Mouse (Mus musculus): ENCODE measurements at regions not wholly inside any gene's neighbourhood (a gene's known extent, or its start where the extent isn't known, plus 50 kb on each side); places are given as distances from the start of the nearest gene placed in this dataset.

DNA sequence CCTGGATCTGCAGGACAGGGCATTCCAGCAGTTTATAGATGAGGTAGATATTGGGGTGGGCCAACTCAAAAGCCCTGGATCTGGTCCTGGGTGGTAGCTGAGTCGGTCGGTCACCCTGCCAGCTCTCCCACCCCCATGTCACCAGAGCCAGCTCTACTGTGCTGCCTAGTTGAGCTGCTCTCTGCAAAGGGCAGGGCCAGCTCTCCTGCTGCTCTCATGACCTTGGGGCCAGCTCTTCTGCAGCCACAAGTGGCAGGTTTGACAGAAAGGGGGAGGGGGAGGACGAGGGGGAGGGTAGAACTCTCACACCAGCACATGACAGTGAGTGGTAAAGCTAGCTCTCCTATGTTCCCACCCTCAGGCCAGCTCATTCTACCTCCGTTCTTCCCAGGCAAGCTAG lies 584.3 kb downstream of the Slc4a3 start:
- no peak for DNase-seq

DNA sequence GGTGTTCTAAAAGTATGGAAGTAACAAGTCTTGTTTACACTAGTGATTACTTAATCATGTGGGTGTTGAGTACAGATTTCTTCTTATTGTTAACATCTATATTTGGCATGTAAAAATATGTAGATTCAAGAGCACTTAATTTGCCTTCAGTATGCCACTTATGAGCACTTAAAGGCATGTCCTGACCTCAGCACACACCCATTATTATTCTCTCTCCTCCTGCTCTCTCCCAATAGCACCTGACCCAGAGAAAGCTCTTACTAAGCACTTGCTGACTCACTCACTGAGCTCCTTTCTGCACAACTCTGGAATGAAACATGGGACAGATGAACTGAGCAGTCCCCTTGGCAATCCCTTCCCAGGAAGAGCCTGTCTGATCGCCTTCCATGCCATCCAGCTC lies 590.7 kb downstream of the Slc4a3 start:
- DNase-seq: no peak

DNA sequence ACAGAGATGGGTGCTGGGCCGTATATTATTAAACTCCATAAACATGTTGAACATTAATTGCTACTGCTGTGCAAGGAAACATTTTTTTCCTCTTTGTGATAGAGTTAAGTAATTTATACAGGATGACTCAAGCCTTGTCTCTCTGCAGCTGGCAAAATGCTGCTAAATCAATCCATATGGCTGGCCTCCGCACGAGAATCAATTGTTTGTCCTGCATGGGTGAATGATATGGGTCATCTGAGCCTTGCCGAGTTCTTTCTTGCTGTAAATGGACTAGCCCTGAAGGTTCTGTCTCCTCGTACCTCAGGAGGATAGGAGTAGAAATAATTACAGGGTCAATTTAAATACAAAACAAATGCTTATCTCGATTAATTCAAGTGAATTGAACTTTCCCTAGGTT lies 591.6 kb downstream of the Slc4a3 start:
- no peak for DNase-seq

DNA sequence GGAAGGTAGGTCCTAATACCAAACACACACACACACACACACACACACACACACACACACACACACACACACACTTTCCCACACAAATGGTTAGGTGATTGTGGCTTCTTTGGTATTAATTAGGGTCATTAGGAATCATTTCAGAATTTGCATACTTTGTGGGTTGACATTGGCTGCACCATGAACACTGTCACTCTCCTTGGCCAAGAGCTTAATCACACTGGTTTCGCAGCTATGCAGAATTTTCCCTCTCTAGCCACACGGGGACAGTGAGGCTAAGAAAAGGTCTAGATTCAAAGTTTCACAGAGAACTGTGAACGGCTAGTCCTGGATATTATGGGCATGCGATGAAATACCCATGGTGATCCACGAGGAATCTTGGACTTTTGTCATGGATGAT lies 597.5 kb downstream of the Slc4a3 start:
- no peak for DNase-seq

DNA sequence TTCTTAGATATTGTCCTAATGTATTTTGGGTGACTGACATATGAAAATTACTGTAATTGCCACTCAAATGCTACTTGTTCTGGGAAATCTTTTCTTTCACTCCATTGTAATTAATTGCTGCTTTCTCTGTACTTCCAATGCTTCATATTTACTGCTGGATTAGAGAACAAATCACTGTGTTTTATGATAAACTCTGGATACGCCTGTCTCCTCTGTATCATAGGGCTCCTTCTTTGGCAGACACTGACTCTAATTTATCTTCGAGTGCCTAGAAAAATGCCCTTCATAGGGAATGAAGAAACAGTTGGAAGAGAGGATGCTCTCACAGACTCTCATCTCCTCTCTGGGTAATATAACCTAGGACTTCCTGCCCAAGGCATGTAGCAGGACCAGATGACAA lies 602.9 kb downstream of the Slc4a3 start:
- no peak for DNase-seq

DNA sequence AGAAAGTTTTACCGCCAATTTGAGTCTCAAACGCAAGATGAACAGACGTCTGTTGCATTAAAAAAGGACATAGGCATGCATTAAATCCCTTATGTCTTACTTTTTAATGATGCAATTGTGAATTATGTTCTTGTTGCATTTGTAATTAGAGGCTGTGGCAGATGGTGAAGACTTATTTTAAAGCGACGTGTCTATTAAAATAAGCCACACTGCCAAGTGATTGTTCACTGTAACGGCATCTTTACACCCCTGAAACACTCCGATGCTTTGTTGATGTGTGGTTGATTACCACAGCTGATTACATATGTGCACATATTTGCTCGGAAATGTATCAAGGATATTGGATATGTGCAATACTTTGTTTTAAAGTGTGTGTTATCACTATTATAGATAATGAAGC lies 610.2 kb downstream of the Slc4a3 start:
- DNase-seq: no peak

DNA sequence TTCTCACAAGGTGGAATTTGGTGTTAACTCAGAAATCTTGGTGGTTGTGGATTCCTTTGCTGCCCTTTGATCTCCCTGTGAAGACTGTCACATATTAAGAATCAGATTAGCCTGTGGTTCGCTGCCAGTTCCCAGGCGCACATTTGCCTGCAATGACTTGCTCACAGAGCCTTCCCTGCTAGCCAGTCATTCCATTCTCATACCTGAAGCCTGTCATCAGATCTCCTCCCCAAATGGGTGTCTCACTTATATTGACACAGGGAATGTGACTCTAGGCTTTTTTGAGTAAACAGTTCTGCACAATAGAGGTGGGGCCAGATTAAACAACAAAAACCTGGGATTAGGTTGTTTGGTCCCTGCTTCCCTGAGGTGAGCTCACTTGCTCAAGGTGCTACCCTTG lies 621.4 kb downstream of the Slc4a3 start:
- DNase-seq: no peak

DNA sequence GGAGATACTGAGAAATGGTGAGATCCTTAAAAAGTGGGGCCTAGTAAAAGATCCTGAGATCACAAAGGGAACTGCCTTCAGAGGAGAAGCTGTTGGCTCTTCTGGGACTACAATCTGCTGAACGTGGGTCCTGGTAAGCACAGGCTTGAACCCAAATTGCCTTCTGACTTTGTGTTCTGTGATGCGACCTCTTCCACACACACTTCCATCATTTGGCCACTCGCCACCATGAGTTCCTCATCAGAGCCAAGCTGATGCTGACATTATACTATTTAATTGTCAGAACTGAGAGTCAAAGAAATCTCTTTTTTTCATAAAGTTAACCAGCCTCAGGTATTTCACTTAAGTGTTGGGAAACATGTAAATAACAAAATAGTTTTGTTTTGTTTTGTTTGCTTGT lies 635.1 kb downstream of the Slc4a3 start:
- no peak for DNase-seq

DNA sequence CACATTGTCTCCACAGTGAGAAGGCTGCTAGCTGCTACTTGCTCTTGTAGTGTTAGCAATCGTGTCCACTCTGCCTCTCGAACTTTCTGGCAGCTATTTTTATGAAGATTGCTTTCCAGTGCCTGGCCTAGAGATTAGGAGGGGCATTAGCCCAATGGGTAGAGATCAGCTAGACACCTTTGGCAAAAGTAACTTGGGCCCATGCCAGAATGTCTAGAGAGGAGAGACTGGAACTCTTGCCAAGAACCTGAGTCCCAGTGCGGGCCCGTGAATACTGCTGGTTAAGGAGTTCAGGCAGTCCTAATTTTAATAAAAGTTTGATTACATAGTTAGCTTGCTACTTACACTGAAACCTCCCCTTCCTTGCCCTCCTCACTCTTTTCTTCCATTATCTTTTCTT lies 648.8 kb downstream of the Slc4a3 start:
- no peak for DNase-seq

DNA sequence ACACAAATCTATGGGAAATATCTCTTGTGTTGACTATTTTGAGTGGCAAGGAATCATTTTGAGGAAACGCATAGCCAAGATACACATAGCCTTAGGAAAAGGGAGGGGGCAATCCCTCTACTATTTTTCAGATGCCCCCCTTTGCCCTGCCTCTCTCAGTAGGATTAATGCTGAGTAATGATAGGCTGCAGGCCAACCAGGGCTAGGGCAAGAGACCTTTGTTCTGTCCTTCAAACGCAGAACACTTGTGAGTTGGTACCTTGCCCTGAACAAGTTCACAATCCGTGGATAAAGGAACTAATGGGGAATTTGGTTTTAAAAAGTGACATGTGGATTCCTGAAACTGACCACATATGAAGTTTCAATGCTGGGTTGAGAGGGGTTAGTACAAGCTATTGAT lies 651.6 kb downstream of the Slc4a3 start:
- DNase-seq: no peak

DNA sequence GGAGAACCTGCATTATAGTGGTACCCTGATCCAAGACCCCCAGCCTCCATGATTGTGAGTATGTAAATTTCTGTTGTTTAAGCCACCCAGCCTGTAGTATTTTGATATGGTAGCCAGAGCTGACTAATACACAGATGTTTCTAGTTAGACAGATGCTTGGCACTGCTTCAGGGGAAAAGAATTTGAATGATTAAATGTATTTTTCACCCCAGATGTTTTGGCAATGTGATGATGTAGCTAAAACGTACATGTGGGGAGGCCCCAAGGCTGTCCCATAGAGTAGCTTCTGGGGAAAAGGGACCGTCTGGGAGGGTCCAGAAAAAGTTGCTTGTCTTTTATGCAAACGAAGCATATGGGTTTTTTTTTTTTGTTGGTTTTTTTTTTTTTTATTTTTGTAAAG lies 654.8 kb downstream of the Slc4a3 start:
- no peak for DNase-seq

DNA sequence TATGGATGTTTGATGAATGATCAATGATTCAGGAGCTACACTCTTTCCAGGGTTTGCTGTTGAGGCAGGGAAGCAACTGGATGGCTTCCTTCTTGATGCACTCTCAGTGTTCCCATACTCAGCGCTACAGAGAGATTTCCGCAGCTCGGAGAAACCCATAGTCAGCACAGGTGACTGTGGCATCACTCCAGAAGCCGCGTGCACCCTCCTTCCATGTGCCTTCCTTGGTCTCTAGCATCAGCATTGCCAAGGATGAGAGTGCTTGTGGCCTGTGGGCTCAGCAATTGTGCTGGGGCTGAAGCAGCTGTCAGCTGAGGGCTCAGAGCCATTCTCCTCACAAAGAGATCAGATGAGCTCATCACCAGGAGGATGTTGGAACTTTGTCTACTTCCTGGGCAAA lies 666.4 kb downstream of the Slc4a3 start:
- DNase-seq: no peak

DNA sequence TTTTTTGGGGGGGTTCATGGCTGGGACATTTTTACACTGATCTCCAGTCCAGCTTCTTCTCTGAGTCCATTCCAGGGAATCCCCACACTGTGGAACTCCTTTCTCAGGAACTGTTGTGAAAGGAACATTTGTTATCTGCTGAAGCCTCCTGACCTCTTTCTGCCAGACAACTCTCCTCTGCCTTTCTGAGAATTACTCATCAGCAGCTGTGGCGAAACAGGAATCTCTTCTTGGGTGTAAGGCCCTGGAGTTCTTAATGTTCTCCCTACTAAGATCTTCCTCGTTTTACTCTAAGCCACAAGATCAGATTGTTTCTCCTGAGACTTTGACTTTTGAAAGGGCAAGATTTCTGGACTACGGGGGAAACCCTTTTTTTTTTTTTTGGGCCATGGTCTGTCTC lies 698.7 kb downstream of the Slc4a3 start:
- DNase-seq: no peak

DNA sequence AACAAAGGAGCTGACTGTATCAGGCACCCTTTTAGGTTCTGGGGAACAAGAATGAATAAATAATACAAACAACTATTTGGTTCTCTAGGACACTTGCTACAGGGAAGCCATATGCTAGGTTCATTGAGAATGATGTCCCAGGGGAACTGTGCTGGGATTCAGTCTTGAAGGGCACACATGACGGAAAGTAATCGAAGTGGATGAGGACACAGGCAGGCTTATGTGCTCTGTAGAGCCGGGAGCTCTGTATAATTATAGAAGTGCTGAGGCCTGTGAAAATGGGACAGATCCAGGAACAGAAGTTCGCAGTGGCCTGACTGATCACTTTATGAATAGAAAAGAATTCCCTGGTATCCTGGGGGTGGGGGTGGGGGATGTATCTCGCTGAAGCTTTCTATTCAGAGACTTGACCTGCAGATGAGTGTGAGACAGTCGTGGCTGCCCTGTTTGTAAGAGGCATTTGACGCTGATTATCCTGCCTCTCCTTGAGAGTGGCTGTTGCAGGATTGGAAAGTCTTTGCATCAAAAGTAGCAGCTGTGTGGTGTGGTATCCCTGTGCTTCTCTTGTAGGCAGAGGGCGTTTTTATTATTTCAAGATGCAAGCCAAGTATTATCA lies 700.2 kb downstream of the Slc4a3 start:
- no peak for DNase-seq

DNA sequence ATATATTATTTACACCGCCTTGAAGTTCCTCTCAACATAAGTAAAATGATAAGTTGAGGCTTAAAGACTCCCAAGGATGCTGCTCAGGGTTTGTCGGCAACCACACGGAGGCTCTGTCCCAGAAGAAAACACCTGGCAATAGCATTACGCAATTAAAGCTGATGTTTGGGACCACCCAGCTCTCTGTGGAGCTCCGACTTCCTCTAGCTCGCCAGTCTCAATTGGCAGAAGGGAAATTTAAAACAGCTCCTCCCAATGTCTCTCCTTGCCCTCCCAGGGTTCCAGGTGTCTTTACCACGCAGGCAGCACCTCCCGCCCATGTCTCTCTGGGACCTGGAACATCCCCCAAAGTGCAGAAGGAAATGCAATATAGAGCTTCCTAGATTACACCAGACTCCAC lies 701.1 kb downstream of the Slc4a3 start:
- no peak for DNase-seq

DNA sequence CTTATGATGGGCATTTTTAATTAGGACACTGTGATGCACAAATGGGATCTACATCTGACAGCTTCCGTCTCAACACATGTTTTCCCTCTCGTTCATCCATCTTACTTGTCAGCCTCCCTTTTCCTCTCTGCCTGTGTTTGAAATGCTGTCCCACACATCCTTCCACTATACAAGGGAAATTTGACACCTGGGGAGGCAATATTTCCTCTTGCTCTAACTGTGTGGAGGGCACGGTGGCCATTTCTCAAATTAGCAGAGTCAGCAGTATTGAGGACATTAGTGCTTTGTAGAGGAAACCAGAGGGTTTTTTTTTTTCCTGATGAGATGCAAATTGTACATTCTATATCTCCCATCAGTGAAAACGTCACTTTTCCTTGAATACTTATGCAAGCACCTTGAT lies 712.2 kb downstream of the Slc4a3 start:
- DNase-seq: no peak

DNA sequence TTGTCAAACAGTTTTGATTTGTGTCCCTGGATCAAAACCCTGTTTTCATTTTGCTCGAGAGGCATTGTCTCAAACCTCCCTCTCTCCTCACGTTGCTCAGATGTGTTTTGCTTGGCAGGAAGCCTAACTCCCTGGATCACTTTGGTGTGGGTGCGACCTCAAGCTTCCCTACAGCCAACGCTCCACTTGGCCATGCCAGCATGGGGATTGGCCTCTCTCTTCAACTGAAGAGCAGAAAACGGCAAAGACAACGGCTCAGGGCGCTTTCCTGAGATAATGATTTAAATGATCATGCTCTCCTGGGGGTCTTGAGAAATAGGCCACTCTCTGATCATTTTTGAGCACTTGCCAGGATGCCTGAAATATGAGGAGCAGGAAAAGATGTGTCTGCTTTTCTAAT lies 730.1 kb downstream of the Slc4a3 start:
- no peak for DNase-seq

DNA sequence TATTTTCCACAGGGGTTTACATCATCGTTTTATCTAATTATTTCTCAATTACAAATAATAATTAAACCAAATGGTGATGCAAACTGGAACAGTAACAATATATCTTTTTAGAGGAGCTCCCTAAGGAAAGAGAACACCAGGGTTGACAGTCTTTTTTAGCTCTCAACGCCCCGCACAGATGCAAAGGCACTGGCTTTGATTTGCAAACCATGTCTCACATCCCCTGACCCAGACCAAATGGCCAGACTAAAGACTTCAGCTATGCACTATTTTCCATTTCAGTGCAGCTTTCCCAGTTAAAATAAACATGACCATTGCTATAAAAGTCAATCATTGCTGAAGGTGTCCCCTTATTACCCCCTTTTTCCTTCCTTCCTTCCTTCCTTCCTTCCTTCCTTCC lies 730.6 kb downstream of the Slc4a3 start:
- no peak for DNase-seq

DNA sequence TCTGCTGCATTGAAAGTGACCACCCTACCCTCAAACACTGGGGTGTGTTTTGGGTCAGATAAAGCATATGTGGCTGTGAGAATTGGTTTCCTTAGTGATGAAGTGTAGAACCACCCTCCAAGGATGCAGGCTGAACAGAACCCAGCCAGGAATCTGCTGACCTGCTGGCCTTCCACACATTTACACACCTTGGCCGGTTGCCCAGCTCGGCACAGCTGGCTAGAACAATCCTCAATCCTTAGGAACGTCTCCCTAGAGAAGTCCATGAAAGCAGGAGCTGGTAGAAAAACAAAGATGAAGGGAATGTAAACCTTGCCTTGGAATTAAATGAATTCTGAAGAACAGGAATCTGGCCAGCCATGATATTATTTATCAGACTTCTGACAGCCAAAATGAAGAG lies 737.3 kb downstream of the Slc4a3 start:
- DNase-seq: no peak

DNA sequence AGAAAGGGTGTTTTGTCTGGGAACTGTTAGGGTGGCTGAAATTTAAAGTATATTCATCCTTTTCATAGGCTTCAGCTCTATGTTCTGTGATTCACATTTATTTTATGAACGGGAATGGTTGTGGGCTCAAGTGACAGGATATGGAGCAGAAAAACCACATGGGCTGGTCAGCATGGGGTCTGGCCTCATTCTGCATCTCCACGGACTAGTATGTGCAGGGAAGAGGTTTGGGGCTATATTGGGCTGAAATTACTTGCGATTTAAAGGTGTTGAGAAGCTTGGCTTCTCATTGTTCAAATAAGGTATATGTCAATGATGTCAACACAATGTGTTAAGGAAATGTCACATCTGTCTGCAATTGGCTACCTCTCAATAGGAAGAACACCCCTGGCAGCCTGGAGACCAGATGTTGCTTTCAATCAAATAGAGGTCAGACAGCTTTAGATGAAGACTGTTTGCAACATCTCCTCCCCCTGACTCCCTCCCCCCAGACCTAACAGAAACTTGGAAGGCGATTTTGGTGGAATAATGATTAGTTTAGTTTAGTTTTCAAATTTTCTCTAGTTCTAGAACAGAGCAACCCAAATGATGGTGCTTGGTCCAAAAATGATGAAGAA lies 777.0 kb downstream of the Slc4a3 start:
- no peak for DNase-seq

DNA sequence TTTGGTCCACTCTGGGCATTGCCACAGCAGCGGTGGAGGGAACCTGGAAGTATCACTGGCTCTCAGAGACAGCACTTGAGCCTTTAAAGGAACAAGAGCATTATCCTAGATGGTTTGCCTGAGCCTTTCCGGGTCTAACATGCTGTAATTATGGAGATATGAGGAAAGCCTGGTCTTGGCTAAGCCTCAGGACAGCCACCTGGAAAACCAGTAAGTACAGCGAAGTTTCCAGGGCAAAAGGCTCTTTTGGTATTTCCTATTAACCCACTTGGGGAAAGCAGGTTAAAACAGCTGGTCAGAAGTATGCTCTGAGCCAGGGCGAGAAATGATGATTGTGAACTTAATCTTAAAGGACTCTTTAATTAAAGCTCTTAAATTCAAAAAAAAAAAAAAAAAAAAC lies 777.5 kb downstream of the Slc4a3 start:
- DNase-seq: no peak

DNA sequence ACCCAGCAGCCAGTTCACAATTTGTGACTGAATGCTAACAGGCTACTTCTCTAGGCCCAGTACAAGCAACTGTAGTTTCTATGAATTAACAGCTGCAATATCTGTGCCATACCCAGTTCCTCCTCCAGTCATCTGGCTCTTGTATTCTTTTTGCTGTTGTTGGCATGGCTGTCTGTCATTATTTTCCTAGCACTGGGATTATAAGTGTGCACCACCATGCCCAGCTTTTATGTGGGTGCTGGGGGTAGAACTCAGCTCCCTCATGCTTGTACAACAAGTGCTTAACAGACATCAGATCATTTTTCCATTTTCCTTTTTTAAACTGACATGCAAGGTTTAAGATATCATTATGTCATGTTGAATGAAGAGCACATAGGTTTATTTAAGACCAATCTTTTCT lies 789.9 kb downstream of the Slc4a3 start:
- no peak for DNase-seq

DNA sequence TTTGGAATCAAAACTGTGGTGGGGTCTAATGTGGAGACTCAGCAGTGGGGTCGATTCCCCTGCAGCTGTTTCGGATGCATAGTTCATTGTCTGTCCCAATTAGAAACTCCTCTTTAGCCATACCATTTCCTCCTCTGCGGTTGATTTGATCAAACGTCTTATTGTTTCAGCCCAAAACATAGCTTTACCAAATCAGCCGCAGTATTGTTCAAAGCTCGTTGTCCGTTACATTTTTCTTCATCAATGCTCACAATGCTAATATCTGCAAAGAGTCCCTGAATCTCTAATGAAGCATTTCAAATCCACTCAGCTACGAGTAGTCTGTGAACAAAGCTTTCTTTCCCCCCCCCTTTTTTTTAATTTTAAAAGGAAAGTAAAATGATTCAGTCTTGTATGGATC lies 816.0 kb downstream of the Slc4a3 start:
- DNase-seq: no peak

DNA sequence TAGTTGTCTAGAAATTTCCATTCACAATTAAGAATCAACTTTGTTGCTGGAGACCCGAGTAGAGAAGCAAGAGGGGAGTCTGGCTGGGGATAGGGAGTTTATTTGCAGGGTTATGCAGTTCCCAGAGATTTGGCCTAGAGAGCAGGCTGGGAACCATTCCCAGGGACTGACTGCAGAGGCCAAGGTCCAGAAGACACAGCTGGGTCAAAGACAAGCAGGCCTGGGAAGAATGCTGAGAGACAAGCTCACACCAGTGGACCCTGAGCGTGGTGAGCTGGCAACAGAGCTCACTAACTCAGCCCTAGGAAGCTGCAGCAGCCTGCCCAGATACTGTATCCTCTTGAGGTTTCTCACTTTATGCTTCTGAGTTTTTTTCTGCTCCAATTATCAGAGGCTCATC lies 827.9 kb downstream of the Slc4a3 start:
- no peak for DNase-seq

DNA sequence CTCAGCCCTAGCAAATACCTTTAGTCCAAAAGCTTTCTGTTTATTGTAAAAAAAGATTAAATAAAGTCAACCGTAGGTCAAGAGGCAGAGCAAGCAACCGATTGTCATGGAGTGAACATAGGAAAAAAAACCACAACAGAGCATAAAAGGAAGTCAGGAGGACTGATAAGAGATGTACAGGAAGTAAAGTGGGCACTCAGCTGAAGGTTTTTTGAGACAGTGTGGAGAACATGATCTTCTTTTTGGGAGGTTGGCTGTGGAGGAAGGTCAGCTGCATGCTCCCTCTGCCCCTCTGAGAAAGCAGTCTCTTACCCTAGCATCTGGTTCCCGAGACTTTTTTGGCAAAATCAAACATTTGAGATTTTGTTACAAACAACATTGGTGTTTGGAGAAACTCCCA lies 832.1 kb downstream of the Slc4a3 start:
- no peak for DNase-seq

DNA sequence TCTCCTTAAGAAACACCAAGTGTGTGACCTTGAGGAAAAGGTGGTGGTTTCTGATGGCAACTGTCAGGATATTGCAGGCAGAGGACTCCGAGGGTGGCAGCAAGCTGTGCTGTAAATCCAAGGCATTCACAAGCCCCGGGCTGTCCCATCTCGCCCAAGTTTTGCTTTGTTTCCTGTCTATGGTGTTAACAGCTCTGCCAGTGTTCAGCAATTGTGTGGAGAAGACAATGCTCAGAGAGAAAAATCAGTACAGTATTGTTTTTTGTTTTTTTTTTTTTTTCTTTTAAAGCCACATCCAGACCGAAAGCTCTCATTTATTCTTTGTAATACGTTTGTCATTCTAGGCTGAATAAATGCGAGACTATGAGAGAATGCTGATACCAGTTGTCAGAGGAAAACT lies 846.5 kb downstream of the Slc4a3 start:
- DNase-seq: no peak

Data from right cerebral cortex, adult 18-20 months (tissue).